Mouse (Mus musculus) embryo, embryonic 11 days (tissue): ENCODE results near the gene Cckbr.

Experiments
- DNase-seq: peaks from one replicate; pipeline ENCODE4 v3.0.0-alpha.2; 2015

Cckbr gene

DNA sequence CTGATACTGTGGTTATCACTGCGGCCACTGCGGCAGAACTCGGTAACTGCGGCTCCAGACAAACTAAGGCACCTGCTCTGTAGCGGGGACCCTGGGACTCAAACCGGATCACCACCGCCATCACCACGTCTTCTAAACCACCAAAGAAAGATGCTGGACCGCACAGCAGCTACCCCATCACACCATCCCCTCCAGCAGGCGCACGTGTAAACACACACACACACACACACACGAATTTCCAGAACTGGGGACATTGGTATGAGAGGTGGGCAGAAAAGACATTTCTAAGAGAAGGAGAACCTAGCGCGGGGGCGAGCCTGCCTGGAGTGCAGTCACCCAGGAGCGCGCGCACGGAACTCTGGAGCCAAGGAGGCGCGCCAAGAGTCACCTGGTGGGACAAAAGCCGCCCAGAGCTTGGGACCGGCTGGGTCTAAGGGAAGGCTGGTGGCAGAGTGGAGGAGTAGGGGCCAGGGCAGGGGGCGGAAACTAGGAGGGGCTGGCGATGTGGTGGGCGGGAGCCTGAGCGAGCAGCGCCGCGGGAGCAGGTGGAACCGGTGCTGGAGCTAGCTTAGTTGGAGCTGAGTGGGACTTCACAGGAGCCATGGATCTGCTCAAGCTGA, at the start of gene Cckbr:
Gene Cckbr (plus strand): TSS at position 308 of the 620 bp plus-strand sequence.
- peak; percentile 58 for DNase-seq

DNA sequence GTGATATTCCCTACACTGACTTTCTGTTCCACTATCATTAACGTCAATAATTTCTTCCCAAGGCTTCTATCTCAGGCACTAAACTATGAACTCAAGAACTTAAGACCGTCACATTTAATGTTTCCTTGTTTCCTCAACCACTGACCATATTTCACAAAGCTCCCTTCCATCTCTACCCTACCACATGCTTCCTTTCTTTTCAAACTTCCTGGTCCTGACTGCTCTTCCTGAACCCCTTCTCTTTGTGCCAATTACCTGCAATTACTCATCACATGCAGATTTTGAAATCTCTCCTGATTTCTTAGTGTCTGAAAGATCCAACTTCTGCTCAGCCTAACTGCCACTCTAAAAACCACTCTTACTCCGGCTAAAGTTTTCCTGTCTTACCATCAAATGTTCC, 45.2 kb upstream of the Cckbr start:
- no peak for DNase-seq

DNA sequence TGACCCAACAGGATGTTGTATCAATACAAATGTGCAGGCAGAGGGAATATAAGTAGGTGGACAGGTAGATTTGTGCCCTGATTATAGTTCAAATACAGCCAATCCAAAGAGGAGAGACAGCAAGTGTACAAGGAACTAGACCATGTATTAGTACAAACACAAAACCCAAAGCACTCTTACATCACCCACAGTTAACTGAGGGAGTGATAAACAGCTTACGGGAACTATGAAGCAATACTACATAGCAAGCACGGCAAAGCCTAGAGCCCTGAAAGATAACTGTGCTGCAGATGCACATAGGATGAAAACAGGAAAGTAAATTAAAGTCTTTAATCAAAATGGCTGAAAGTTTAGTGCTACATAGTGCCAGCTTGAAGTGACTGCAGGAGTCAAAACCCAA, 37.8 kb upstream of the Cckbr start:
- DNase-seq, result no peak

DNA sequence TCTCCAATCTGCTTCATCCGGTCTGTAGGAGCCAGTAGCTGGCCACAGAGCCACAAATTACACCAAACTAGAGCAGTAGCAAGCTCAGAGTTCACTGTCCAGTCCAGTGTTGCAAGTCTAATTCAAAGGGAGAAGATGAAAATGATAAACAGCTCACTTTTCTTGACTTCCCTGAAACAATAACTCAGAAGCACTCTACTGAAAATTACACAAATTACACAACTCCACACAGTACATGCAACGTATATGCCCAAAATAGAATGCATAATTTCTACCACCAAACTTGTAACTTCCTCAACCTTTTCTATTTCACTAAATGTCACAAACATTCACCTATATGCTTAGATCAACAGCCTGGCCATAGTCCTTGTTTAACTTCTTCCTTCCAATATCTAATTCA, 35.3 kb upstream of the Cckbr start:
- DNase-seq, result no peak

DNA sequence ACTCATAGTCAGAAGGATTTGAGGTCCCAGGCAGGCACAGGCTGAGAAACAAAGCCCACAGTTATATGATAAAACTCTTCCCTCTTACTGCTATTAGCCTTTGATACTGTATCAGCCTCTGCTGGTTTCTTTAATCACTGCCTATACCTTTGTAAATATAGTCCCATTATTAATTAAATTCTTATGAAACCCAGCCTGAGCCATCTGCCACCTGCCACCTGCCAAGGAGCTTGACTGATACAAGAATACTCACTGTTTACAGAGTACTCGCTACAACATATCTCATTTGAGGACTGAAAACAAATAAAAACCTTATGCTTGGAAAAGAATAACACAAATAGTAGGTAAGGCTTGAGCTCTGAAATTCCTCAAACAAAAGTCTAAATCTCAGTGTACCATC, 30.9 kb upstream of the Cckbr start:
- no peak for DNase-seq

DNA sequence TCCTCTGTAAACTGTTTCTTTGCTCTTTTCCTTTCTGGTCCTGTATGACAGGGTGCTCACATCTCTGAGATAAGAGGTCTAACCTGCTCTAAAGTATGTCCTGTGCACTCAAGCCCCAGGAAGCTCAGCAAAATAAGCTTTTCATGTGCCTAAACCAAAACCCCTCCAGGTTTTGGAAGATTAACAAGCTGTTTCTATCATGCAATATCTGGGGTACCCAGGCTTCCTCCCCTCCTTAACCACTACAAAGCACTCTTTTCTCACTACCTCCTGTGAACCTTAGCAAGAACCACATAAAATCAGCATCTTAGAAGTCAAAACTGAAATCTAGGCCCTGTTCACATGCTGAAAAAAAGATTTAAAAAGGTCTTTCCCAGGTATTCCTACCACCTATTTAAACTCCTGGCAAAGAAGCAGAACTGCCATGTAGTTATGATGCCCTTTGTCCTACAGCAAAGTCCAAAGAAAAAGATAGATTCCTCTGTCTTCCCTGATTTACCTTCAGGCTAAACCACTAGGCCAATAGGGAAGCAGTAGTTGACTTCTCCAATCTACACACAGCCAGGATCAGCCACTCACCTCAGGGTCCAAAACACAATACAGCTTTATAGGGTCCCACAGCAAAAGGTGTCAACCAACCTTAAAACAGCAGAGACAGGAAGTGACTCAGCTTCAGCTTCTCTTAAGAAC, 30.3 kb upstream of the Cckbr start:
- no peak for DNase-seq

DNA sequence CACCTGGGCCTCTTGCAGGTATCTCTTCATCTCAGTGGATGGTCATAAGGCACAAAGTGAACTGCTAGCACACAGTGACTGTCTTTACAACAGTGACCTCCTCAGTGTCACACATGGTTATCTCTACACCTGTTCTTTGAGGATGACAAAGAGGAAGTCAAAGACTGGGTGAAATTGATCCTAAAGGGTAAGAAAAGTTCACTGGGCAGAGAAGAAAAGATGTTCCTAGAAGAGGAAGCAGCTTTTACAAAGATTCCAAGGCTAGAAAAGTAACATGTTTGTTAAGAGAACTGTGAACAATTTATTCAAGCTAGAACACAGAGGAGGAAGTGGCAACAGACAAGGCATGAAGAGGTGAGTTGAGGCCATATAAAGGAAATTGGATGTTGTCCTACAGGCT, 29.4 kb upstream of the Cckbr start:
- no peak for DNase-seq

DNA sequence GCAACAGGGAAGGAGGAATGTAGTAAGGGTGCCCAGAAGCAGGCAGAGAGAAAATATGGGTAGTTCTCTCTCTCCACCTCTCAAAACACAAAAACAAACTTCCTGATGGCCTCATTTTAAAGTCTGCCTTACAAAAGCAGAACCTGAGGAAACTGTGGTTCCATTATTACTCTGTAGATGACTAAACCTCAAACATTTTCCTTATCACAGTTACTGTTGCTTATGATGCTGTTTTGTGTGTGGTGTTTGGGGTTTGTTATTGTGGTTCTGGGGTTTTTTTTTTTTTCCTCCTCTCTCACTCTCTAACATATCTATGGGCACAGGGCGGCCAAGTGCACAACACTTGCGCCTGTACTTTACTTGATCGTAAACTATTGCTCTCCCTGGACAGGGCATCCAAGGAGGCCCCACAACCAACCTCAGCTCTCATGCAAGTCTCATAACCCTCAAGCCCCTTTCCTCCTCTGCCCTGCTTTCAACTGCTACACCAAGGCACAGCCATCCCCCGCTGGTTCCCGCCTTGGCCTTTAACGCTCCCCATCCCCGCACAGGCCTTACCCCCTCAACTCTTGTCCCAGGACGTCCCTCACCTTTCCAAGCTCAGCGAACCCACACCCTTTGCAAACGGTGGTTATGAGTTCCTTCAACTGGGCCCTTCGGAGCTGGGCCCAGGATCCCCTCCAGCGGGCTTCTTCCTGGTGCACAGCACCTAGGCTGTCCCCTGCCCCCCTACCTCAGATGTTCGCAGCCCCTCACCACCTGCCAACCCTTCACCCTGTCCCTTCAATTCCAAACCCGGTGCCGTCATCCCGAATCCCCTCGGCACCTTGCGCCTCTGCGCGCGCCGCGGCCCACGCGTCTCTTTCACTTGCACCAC, 26.2 kb upstream of the Cckbr start:
- DNase-seq, result peak; percentile 34

DNA sequence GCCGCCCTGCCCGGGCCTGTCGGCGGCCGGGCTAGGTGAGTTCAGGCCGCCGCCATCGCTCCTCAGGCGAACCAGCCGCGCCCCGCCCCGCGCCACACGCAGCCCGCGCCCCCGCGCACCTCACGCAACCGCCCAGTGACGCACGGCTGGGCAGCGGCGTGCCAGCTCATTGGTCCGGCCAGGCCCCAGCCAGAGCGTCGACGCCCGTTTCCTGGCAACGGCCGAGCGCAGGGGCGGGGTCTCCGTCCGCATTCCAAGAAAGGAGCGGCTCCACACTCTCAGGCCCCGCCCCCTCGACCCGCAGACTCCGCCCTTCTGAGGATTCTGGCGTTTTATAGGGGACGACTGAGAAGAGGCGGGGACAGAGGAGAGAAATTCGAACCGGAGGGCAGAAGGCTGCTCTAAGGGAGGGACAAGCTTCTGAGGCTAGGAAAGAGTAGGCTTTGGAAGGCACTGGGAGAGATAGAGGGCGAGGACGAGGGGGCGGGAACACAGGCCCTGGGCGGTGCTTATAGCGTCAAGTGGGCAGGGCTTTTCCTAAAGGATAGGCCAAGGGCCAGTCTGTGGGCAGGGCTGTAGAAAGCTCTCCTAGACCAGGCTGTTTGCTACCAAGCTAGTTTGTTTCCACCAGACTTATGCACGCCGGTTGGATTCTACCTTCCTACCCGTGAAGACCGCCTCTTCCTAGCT, 25.5 kb upstream of the Cckbr start, which contains the start of gene Fam160a2:
Gene Fam160a2 (minus strand): TSS at position 120 of the 690 bp plus-strand sequence.
- peak; percentile 99 for DNase-seq

DNA sequence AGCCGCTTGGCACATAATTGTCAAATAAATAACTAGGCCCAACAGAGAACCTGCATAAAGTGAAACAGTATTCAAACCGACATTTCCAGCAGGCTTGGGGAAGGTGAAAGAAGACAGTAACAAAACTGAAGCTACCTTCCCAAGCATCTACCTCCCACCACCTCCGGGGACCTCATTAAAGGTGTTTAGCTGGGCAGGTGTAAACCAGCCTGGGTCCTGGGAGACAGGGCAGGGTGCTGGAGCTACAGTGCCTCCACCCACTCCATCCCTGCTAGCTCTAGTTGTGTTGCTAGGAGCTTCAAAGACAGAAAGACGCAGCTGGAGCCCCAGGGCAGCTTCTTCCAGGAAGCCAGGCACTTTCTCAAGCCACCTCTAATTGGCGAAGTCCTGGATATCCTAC, 21.3 kb upstream of the Cckbr start, which contains the start of gene Cnga4:
Gene Cnga4 (plus strand): TSS at position 301 of the 400 bp plus-strand sequence.
- DNase-seq, result no peak

DNA sequence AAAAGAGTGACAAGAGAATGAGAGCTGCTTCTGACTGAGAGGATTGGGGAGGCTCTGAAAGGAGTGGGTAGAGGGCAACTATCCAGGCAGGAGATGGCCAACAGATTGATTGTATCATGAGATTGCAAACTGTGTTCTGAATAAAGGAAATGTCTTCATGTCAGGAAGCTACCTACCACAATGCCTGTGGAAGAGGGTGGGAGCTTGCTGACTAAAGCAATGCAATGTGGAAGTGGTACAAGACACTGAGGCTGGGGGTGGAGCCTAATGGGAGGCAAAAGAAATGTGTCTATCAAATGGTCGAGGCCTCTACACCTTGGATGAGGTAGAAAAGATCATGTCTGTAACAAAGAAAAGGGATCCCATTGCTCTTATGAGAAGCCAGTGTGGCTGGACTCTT, 19.2 kb upstream of the Cckbr start:
- no peak for DNase-seq

DNA sequence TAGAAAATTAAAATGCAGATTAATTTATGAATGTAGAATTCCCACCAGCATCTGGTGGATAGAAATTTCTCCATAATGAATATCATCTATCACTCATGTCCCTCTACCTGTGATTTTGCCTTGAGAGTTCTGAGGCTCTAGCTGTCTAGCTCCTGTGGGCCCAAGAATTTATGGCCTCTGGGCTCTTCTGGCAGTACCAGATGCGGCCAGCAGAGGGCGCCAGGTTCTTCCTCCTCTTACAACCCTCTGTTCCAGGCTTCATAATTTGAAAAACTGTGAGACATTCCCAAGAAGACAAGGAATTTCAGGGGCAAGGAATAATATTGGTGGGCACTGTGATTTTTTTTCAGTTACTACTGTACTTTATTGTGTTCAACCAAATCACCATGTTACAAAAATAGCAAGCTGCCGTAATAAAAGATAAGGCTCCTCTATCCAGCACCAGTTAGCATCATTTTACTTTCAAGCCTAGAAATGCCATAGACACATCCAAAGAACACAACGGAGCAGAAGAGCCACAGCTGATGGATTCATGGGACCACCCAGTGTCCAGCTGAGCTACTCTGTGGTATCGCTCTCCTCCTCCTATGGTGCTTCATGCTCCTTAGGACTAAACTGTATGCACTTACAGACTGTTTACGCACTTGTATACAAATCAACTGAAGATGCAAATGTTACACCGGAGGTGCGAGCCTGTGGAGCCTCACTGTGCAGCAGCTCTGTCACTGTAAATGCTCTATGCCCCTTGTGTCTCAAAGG, 13.5 kb upstream of the Cckbr start:
- DNase-seq, result peak; percentile 67

DNA sequence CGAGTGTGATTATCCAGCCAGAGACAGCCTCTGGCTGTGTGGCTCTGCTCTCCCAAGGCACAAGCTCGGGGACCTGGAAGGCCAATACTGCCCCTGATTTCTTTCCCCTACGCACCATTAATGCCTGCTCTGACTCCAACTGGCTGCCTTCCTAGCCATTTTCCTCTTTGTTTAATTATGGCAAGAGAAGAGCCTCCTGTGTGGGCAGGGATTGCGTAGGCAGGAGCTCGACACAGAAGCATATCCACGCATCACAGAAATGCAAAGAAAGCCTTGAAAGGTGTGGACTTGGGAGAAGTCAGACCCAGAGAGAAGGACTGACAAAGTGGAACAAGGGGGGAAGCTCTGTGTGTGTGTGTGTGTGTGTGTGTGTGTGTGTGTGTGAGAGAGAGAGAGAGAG, 11.1 kb upstream of the Cckbr start:
- no peak for DNase-seq

DNA sequence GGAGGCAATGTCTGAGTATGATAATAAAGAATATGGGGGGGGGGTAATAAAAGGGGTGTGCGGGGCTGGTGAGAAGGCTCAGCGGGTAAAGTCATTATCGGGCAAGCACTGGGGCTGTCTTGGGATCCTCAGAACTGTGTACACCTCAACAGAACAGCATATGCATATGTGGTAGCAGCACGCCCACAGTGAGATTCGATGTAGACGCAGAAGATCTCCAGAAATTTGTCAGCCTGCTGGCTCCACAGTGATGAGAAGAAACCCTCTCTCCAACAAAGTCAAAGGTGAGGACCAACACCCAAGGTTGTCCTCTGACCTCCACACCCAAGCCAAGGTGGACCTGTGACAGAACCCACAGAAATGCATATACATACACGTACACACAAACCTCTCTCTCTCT, 9.0 kb upstream of the Cckbr start:
- no peak for DNase-seq

DNA sequence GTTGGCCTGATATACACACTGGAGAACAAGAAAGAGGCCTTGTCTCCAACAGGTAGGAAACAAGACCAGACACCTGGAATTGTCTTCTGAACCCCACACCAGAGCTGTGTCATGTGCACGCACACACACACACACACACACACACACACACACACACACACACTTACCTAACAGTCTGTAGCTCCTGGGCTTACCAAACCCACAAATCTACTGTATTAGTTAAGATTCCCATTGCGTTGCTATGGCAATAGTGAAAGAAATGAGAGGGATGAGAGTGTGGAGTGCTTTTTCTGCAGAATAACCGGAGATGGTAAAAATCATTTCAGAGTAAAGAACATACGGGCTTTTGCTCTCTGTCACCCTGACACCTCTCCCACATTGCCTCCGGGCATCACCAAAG, 7.4 kb upstream of the Cckbr start:
- no peak for DNase-seq

DNA sequence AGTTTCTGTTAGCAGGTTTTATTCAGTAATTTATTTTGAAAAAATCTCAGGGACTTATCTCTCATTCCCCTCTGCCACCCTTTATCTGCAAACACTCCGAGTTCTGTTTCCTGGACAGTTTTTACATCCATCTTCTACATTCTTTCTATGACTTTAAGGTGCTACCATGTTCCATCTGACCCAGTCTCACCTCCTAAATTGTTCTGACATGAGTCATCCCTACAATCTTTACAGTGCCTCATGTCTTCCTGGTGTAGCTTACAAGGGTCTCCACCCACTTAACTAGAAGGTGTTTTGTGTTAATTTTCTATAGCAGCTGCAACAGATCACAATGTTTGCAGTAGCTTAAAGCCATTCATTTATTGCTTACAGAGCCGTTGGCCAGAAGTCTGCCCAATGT, 4.6 kb upstream of the Cckbr start:
- no peak for DNase-seq

DNA sequence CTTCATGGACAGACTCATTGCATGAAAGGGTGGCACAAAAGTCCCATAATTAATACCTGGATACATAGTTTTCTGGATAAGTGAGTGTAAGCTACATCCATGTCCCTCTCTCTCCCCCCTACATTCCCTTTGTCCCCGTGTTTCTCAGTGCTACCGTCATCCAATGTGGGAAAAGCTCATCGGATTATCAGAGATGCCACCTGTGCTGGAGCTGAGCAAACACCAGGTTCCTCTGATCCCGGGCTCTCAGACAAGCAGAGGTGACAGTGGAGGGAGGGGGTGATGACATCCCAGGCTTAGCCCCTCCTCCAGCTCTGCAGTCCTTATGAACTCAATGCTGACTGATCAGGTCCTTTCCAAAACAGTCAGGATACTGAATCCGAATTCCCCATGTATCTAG, 1.2 kb upstream of the Cckbr start:
- DNase-seq, result no peak

DNA sequence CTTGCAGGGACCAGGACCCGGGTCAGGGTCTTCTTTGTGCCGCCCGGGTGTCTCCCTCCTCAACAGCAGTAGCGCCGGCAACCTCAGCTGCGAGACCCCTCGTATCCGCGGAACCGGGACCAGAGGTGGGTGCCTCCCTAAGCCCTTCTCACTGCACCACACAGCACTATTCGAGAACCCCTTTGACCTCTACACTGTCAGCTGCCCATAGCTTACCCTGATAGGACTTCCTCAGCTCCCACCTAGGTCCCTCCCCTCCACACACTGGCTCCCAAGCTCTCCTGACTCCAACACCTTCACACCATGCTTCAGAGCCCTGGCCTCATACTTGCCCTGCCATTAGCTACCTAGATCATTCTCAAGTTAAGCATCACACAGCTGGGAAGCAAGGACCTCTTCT, 520 bp downstream of the Cckbr start:
- DNase-seq, result peak; percentile 5

DNA sequence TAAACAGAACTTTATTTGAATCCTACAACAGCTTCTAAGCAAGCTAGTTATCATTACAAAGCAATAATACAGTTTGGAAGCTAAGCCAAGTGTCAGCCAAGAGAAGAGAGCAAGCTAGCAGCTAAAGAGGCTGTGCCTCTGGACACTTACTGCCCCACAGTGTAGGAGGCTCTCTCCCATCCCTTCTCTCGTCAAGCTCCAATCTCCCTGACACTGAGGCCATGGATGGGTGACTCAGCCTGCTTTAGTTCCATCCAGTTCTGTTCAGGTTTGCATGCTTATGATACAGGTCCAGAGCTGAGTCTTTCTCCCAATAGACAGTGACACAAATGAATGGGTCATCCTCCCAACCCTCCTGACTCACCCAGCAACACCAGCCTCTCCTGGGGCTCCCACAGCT, 6.5 kb downstream of the Cckbr start:
- DNase-seq, result no peak

DNA sequence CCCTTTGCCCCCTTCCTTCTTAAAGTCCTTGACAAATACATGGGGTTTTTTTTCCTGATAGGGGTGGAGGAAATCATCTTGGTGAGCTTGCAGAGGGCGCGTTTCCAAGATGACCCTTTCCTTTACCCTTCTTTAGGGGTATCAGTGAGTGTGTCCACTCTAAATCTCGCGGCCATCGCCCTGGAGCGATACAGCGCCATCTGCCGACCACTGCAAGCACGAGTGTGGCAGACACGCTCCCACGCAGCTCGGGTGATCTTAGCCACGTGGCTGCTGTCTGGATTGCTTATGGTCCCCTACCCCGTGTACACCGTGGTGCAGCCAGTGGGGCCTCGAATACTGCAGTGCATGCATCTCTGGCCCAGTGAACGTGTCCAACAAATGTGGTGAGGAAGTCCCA, 8.3 kb downstream of the Cckbr start:
- no peak for DNase-seq

DNA sequence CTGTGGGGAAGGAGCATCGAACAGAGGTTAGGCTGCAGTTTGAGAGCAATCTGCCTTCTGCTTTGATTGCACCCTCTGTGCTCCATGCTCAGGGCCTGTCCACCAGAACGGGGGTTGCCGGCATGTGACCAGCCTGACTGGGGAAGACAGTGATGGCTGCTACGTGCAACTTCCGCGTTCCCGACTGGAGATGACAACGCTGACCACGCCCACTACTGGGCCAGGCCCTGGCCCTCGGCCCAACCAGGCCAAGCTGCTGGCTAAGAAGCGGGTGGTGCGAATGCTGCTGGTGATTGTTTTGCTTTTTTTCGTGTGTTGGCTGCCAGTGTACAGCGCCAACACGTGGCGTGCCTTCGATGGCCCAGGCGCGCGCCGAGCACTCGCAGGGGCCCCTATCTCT, 9.3 kb downstream of the Cckbr start:
- DNase-seq, result no peak

DNA sequence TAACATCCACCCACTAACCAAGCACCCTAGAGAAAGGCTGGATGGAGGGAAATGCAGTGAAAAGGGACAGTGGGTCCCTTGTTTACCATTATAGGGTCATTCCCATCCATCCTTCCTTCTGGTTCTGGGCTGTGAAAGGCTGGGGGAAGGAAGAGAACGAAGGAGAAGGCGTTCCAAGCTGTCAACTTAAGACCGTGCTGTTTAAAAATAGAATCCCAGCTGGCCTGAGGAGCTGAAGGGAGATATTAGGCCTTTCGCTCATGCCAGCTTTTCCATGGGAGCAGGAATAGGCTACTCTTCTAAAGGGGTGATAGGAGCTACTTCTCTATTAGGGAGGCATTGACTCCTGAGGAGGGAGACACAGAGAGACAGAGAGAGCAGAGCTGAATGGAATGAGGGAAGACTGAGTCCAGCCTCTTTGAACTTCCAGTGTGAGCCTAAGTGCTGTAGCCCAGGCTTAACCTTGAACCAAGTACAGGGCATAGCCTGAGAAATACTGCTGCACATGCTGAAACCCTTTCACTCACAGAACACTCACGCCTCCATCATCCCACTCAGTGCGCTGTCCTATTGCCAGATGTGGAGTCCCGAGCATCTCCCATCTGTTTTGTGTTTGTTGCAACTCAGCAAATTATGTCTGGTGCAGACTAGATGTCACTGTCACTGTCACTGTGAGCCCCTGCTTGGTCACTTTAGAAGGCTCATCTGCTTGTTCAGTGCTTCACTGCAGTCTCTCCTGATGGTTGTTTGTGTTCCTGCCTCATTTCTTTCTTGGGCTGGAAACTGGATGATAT, 12.6 kb downstream of the Cckbr start:
- no peak for DNase-seq
